Mouse (Mus musculus) adrenal gland, postnatal 0 days (tissue): ENCODE results near the gene Crisp3. TPM values are rescaled to one million over a fixed set of nuclear protein-coding genes. Genes with fewer than 3 reads are reported as not detected.

ENCODE experiments used
- polyA plus RNA-seq: library from polyadenylated mRNA; unstranded; fragments of >200 nt; fragmentation: Nextera tagmentation; extraction: Ambion mirVana; gene quantifications from 2 replicates; pipeline ENCODE4 v1.2.1, GENCODE M21; 2015

Gene Crisp3
- 0.12 and 0.14 TPM in 2 replicates for polyA plus RNA-seq

DNA sequence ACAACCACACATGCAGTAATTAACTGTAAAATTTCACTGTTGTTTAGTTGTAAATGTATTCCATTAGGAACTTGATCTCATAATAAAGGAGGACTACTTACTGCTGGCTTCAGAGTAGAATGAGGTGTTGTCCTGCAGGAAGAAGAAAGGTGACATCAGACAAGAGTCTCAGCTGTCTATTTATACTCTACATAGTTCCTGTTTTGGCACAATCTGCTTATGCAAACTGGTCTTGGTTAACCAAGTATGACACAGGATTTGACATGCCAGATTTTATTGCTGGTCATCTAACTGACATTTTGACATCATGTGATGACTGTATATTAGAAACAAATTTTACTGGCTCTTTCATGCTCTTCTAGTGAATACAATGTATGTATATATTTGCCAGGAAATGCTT lies at the start of gene Crisp3:
TSS of gene Crisp3 (minus strand) at position 154 of the 400 bp plus-strand sequence.

DNA sequence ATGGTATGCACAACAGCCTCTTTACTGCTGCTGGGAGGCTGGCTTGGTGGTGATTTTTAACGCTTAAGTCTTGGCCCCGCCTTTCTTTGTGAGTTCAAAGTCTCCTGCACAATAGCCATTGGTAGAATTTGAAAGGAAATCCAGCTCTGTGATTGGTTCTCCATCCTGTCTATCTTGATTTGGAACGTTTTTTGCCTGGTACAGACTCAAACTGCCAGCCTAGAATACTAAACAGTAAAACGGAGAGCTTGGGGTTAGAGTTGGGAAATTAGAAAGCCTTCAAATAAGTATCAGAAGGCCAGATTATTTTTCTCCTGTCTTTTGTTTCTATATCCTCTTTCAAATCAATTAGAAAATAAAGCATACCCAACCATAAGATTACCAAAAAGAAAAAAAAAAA lies 33.5 kb downstream of the Crisp3 start, which contains the start of gene Pgk2:
TSS of gene Pgk2 (minus strand) at position 101 of the 400 bp plus-strand sequence.

Other genes starting within 250 kb of the Crisp3 start
- gene AC192777.2, start 146.8 kb downstream of the Crisp3 start, polyA plus RNA-seq: not detected in 2 replicates
- not detected in 2 replicates for gene Pgk2, start 33.6 kb downstream of the Crisp3 start, polyA plus RNA-seq
- gene Crisp1, start 76.9 kb upstream of the Crisp3 start, polyA plus RNA-seq: not detected in 2 replicates